Mouse (Mus musculus): ENCODE data around the gene Msn. TPM values are rescaled to one million over a fixed set of nuclear protein-coding genes. Genes with fewer than 3 reads are reported as not detected.

Msn gene
- polyA plus RNA-seq, 1 experiment from 2014 or later, result 46.2 TPM

DNA sequence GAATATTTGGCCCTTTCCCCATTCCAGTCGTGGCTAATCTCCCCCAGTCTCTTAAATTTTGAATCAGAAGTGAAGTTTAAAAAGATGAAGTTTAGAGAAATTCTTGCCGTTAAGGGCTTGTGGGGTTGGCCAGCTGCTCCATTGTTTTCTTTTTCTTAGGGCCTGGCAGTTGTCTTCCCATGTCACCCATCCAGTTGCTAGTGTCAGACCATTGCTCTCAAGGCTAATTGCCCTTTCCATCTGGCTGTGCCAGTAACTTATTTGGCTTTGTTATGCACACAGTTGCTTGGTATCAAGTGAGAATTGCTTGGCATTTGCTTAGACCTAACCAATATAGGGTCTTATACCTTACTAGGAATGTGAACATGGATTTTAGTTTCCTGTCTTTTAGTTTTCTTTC is 24.2 kb downstream of the Msn start:
- H3K4me2 ChIP-seq, result no peak overlapping the region
- H3K4me1 ChIP-seq (replicated peaks), result no peaks in the 10 kb centered on the region
- ATAC-seq (ENCODE audit: low FRiP score, low read depth), result no peak
- no peak overlapping the region for H3K27ac ChIP-seq (replicated peaks)
- no peak overlapping the region for H3K4me3 ChIP-seq
- H3K9me3 ChIP-seq, result no peaks in the 10 kb centered on the region
- 78% methylated on average over 2 of the region's 2 CpGs for WGBS
- no peak overlapping the region for H3K9ac ChIP-seq
- no peaks in the 10 kb centered on the region for H3K36me3 ChIP-seq
- H3K27me3 ChIP-seq, result no peaks in the 10 kb centered on the region

- WGBS, result 100% methylated on average over 1 of the region's 1 CpGs
These were observed 26.1 kb downstream of the Msn start for GRCm38 (mm10) chrX:96121912-96122311.

GRCm38 (mm10) chrX:96126803-96127202 is 31.0 kb downstream of the Msn start:
- Histone ChIP-seq H3K27me3 (no peaks in the 10 kb centered on the region), H3K4me1 (replicated peaks) (no peaks in the 10 kb centered on the region), H3K9ac (no peak overlapping the region), H3K27ac (replicated peaks) (no peak overlapping the region), H3K4me2 (no peak overlapping the region), H3K4me3 (no peak overlapping the region), H3K9me3 (no peaks in the 10 kb centered on the region), H3K36me3 (no peaks in the 10 kb centered on the region)
- 89% methylated on average over 3 of the region's 3 CpGs for WGBS
- no peak for ATAC-seq (ENCODE audit: low FRiP score, low read depth)

More at GRCm38 (mm10) chrX:96121912-96122311, 26.1 kb downstream of the Msn start:
- Histone ChIP-seq H3K27ac (replicated peaks) (no peak overlapping the region), H3K9ac (no peak overlapping the region), H3K4me1 (replicated peaks) (no peaks in the 10 kb centered on the region), H3K9me3 (no peaks in the 10 kb centered on the region), H3K4me2 (no peak overlapping the region), H3K27me3 (no peaks in the 10 kb centered on the region), H3K4me3 (no peak overlapping the region), H3K36me3 (no peaks in the 10 kb centered on the region)
- no peak for ATAC-seq (ENCODE audit: low FRiP score, low read depth)

DNA sequence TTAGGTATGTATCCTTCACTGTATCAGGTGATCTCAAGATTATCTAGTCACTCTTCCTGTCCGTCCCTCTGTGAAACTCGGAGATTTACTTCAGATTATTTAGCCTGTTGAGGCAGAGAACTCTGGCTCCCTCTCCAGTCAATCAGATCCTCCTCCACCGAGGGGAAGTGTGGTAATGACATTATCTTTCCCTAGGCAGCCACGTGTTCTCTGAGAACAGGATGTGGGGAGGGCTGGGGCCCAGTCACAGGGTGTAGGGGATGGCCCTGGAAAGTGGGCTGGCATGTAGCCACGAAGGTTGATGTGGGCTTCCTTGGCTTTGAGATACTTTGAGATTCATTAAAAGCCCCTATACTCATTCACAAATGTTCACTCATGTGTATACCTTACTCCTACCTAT is 34.3 kb downstream of the Msn start:
- WGBS, result 58% methylated on average over 5 of the region's 5 CpGs

DNA sequence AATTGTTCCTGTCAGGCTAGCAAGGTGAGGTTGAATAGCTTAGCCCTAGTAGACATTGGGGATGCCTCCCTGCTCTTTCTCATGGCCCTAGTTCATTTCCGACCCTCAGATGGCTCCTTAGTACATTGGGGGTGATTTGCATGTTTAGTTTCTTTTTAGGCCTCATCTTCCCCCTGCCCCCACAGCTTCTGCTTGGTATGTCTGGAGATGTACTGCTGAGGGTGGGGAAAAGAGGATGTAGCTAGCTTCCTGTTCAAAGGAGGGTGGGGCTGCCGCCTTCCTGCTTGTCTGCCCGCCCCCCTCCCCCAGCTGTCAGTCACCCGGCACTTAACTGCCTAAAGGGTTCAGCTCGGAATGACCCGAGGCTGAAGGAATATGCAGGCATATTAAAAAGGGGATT is 34.8 kb downstream of the Msn start:
- H3K9me3 ChIP-seq, result no peaks in the 10 kb centered on the region
- WGBS, result 58% methylated on average over 6 of the region's 6 CpGs
- no peak overlapping the region for H3K4me3 ChIP-seq
- no peak for ATAC-seq (ENCODE audit: low FRiP score, low read depth)
- H3K36me3 ChIP-seq, result no peaks in the 10 kb centered on the region
- no peaks in the 10 kb centered on the region for H3K27me3 ChIP-seq
- no peak overlapping the region for H3K9ac ChIP-seq
- no peaks in the 10 kb centered on the region for H3K4me1 ChIP-seq (replicated peaks)
- no peak overlapping the region for H3K27ac ChIP-seq (replicated peaks)
- H3K4me2 ChIP-seq, result no peak overlapping the region

More for the DNA sequence above, 34.3 kb downstream of the Msn start:
- no peaks in the 10 kb centered on the region for H3K36me3 ChIP-seq
- no peaks in the 10 kb centered on the region for H3K4me1 ChIP-seq (replicated peaks)
- no peak overlapping the region for H3K9ac ChIP-seq
- no peak for ATAC-seq (ENCODE audit: low FRiP score, low read depth)
- H3K4me2 ChIP-seq, result no peak overlapping the region
- no peak overlapping the region for H3K27ac ChIP-seq (replicated peaks)
- no peaks in the 10 kb centered on the region for H3K27me3 ChIP-seq
- H3K9me3 ChIP-seq, result no peaks in the 10 kb centered on the region
- no peak overlapping the region for H3K4me3 ChIP-seq

GRCm38 (mm10) chrX:96133260-96133659 is 37.4 kb downstream of the Msn start:
- H3K9ac ChIP-seq, result no peak overlapping the region
- no peaks in the 10 kb centered on the region for H3K4me1 ChIP-seq (replicated peaks)
- H3K36me3 ChIP-seq, result no peaks in the 10 kb centered on the region
- no peaks in the 10 kb centered on the region for H3K27me3 ChIP-seq
- no peak overlapping the region for H3K4me2 ChIP-seq
- H3K9me3 ChIP-seq, result no peaks in the 10 kb centered on the region
- no peak overlapping the region for H3K4me3 ChIP-seq
- ATAC-seq (ENCODE audit: low FRiP score, low read depth), result no peak
- 55% methylated on average over 2 of the region's 2 CpGs for WGBS
- H3K27ac ChIP-seq (replicated peaks), result no peak overlapping the region

- ATAC-seq (ENCODE audit: low FRiP score, low read depth), result no peak
- H3K27ac ChIP-seq (replicated peaks), result no peak overlapping the region
- 78% methylated on average over 5 of the region's 5 CpGs for WGBS
These were observed 38.4 kb downstream of the Msn start for GRCm38 (mm10) chrX:96134243-96134661.

DNA sequence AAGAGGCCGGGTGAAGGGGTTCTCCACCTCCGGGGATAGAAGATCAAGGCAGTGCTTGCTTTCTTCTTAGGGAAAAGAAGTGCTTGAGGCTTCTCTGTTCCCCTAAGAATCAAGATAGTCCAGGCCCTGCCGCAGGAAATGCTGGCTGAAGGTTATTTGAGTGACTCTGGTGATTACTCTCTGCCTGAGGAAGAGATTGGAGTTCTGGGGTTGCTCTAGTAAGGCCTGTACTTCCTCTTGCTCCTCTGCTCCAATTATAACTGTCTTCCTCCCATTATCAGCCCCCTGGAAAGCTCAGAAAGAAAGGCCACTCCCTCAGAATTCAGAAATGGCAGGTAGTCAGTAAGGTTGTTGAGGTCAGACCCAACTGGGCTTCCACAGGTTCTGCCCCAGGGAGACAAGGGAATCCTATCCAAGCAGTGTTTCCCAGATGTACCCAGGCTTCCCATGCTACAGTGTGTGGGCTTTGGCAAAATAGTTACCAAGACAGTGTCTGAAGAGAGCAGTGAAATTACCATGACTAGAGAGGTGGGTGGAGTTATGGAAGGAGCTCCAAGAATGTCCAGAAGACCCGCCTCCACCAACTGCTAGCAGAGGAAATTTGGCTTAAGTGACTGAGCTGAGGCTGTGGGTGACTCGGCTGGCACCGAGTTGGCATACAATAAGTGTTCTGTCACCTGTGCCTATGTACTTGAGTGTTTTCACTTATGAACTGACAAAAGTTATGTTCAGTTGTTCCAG is 39.2 kb downstream of the Msn start:
- Histone ChIP-seq H3K9me3 (no peaks in the 10 kb centered on the region), H3K4me3 (no peak overlapping the region), H3K36me3 (no peaks in the 10 kb centered on the region), H3K27ac (replicated peaks) (no peak overlapping the region), H3K9ac (no peak overlapping the region), H3K4me2 (no peak overlapping the region), H3K4me1 (replicated peaks) (no peaks in the 10 kb centered on the region), H3K27me3 (no peaks in the 10 kb centered on the region)
- 80% methylated on average over 6 of the region's 6 CpGs for WGBS
- ATAC-seq (ENCODE audit: low FRiP score, low read depth), result no peak

More at GRCm38 (mm10) chrX:96134243-96134661, 38.4 kb downstream of the Msn start:
- Histone ChIP-seq H3K36me3 (no peaks in the 10 kb centered on the region), H3K4me3 (no peak overlapping the region), H3K9ac (no peak overlapping the region), H3K4me2 (no peak overlapping the region), H3K9me3 (no peaks in the 10 kb centered on the region), H3K4me1 (replicated peaks) (no peaks in the 10 kb centered on the region), H3K27me3 (no peaks in the 10 kb centered on the region)

DNA sequence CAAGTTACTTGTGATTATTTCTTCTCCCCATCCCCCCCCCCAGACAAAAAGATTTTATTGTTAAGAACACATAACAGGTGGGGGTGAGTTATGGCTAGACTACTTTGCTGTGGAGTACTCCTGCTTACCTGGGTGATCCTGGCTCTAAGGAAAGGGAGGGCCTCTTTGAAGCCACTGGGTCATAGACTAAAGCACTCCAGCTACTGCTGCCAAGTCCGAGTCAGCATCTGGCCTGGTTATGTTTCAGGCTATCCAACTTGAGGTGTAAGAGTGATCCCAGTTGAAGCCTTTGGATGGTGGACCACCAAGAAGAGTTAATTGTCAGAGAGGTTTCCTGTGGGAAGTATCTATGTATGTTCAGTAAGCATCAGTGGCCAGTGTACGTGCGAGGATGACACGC is 39.7 kb downstream of the Msn start:
- H3K9ac ChIP-seq, result no peak overlapping the region
- no peak overlapping the region for H3K4me3 ChIP-seq
- no peaks in the 10 kb centered on the region for H3K36me3 ChIP-seq
- no peaks in the 10 kb centered on the region for H3K9me3 ChIP-seq
- no peak for ATAC-seq (ENCODE audit: low FRiP score, low read depth)
- WGBS, result 93% methylated on average over 4 of the region's 4 CpGs
- H3K4me1 ChIP-seq (replicated peaks), result no peaks in the 10 kb centered on the region
- H3K4me2 ChIP-seq, result no peak overlapping the region
- no peaks in the 10 kb centered on the region for H3K27me3 ChIP-seq
- no peak overlapping the region for H3K27ac ChIP-seq (replicated peaks)

GRCm38 (mm10) chrX:96139262-96139661 is 43.4 kb downstream of the Msn start:
- Histone ChIP-seq H3K27ac (replicated peaks) (no peak overlapping the region), H3K4me3 (no peak overlapping the region), H3K27me3 (no peaks in the 10 kb centered on the region), H3K9me3 (no peaks in the 10 kb centered on the region), H3K4me1 (replicated peaks) (no peaks in the 10 kb centered on the region), H3K36me3 (no peaks in the 10 kb centered on the region), H3K4me2 (no peak overlapping the region), H3K9ac (no peak overlapping the region)
- 93% methylated on average over 2 of the region's 2 CpGs for WGBS
- no peak for ATAC-seq (ENCODE audit: low FRiP score, low read depth)

DNA sequence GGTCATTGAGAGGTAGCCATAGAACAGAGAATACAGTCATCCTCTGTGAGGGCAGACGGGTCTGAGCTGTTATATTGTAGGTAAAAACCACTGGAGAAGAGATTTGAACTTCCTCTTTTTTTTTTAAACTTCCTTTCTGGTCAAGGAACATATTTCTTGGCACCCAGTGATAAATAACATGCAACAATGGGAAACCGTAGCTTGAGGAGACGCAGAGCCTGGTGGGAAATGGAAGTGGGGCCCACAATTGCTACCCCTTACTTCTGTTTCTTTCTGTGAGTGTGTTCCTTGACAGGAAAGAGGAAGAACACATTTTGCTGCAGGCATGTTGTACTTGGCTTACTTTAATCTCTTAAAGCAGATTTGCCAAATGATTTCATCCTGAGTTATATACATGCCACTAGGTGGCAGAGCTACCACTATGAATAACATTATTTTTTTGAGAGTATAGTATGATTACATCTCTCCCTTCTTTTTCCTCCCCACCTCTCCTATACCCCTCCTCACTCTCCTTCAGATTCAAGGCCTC is 49.2 kb downstream of the Msn start:
- Histone ChIP-seq H3K4me1 (replicated peaks) (no peaks in the 10 kb centered on the region), H3K9ac (no peak overlapping the region), H3K27ac (replicated peaks) (no peak overlapping the region), H3K36me3 (no peaks in the 10 kb centered on the region), H3K4me2 (no peak overlapping the region), H3K4me3 (no peak overlapping the region), H3K27me3 (no peaks in the 10 kb centered on the region), H3K9me3 (no peaks in the 10 kb centered on the region)
- 84% methylated on average over 3 of the region's 3 CpGs for WGBS
- ATAC-seq (ENCODE audit: low FRiP score, low read depth), result no peak

- no peak overlapping the region for H3K27ac ChIP-seq (replicated peaks)
- no peaks in the 10 kb centered on the region for H3K36me3 ChIP-seq
- no peaks in the 10 kb centered on the region for H3K9me3 ChIP-seq
- no peak overlapping the region for H3K4me3 ChIP-seq
- 92% methylated on average over 2 of the region's 2 CpGs for WGBS
- no peak overlapping the region for H3K4me2 ChIP-seq
- no peak overlapping the region for H3K9ac ChIP-seq
- no peak for ATAC-seq (ENCODE audit: low FRiP score, low read depth)
- no peaks in the 10 kb centered on the region for H3K27me3 ChIP-seq
- H3K4me1 ChIP-seq (replicated peaks), result no peaks in the 10 kb centered on the region
These were observed 52.4 kb downstream of the Msn start for GRCm38 (mm10) chrX:96148217-96148616.

DNA sequence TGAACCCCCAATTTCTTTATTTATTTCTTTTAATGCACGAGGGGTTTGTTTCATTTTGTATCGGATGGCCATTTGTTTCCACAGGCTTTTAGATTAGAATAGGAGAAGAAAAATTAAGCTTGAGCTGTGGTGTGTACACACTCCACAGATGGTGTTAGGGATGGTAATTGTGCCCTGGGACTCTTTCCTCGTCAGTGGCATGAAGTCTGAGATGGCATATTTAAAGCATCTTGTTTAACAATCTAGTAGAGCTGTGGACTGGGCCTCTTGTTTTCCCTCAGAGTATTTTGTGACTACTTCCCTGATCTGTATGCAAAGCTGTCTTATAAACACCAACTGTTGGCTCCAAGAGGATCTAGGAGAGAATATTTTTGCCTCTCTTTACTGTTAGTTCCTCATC is 57.5 kb downstream of the Msn start:
- H3K27me3 ChIP-seq, result no peaks in the 10 kb centered on the region
- H3K4me2 ChIP-seq, result no peak overlapping the region
- no peak overlapping the region for H3K4me3 ChIP-seq
- ATAC-seq (ENCODE audit: low FRiP score, low read depth), result no peak
- H3K36me3 ChIP-seq, result no peaks in the 10 kb centered on the region
- no peak overlapping the region for H3K9ac ChIP-seq
- 82% methylated on average over 3 of the region's 3 CpGs for WGBS
- H3K4me1 ChIP-seq (replicated peaks), result no peaks in the 10 kb centered on the region
- no peaks in the 10 kb centered on the region for H3K9me3 ChIP-seq
- H3K27ac ChIP-seq (replicated peaks), result no peak overlapping the region
